Mouse (Mus musculus): ENCODE measurements at regions not wholly inside any gene's neighbourhood (a gene's known extent, or its start where the extent isn't known, plus 50 kb on each side); places are given as distances from the start of the nearest gene placed in this dataset.

DNA sequence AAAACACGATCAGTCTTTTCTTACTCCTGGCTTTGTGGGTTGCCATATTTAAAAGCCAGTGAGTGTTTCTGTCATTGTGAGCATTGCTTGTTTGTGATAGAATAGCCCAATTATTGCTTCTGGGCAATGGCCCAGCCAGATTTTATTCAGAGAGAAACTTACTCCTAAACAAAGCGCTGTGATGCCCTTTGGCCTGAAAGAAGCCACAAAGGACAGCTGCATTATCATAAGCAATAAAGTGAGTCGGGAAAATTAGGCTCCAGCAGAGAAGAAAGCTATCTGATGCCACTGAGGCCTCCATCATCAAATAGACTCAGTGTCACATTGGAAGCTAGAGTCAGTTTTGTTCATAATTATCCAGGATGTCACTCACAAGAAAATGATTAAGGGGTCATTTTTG lies 644.9 kb upstream of the Tle4 start:
- no peaks in the 10 kb centered on the region for H3K9me3 ChIP-seq
- 66% methylated on average over 3 of the region's 3 CpGs for WGBS
- H3K9ac ChIP-seq = no peak overlapping the region
- no peak for ATAC-seq (ENCODE audit: borderline replicate concordance, extremely low read depth, low FRiP score, low TSS enrichment)
- H3K36me3 ChIP-seq = no peaks in the 10 kb centered on the region
- H3K4me2 ChIP-seq = no peak overlapping the region
- H3K4me3 ChIP-seq = no peak overlapping the region
- H3K4me1 ChIP-seq = no peaks in the 10 kb centered on the region
- no peak overlapping the region for H3K27ac ChIP-seq
- H3K27me3 ChIP-seq = no peaks in the 10 kb centered on the region

DNA sequence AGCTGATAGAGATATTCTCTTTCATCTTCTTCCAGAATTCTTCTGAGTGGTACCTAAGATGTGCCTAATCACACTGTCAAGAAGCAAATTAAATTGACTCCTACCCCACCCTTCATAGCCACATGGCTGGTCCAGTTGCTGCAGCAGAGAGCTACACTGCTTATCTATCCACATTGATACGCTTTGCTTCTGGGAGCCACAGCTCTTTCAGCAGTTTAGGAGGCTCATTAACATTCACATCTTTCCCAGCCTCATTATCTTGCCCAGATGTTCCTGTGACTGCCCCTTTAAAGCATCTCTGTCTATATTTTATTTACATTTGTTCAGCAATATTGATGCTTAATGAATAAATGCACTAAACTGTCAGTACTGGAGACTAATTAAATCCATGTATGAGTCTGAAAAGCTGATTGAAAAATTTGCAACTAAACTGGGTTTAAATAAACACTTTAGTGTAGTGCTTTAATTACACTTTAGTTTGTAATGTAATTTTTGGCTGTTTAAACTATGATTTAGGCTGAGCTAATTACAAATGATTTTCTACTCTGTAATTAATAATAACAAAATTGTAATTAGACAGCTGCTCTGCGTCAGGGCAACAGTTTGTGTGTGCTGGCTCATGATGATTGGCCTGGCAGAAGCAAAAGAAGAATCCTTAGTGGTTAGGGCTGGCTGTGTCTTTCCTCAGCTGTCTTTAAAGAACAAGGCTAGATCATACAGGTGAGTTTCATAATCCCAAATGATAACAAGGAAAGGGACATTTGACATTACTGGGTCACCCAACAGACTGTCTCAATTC lies 632.5 kb upstream of the Tle4 start:
- H3K4me1 ChIP-seq = no peaks in the 10 kb centered on the region
- 59% methylated on average over 2 of the region's 2 CpGs for WGBS
- no peak overlapping the region for H3K4me3 ChIP-seq
- no peaks in the 10 kb centered on the region for H3K9me3 ChIP-seq
- no peaks in the 10 kb centered on the region for H3K36me3 ChIP-seq
- no peak overlapping the region for H3K4me2 ChIP-seq
- H3K27me3 ChIP-seq = no peaks in the 10 kb centered on the region
- no peak for ATAC-seq (ENCODE audit: borderline replicate concordance, extremely low read depth, low FRiP score, low TSS enrichment)
- H3K27ac ChIP-seq = no peak overlapping the region
- no peak overlapping the region for H3K9ac ChIP-seq

DNA sequence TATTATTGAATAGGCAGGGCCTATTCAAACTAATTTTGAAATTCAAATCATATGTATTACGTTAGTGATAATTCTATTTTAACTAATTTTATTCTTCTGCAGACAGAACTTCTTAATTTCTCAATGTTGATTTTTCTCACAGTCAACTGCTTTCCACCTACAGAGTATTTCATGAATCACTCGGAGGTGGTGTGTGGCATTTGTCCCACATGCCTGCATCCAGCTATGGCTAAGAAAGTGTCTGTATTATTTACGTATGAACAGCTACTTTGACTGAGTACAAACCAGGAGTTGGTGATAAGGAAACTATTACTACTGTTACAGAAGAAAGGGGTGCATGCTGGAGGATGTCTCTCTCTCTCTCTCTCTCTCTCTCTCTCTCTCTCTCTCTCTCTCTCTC lies 619.5 kb upstream of the Tle4 start:
- Histone ChIP-seq H3K9ac (no peak overlapping the region), H3K36me3 (no peaks in the 10 kb centered on the region), H3K4me1 (no peaks in the 10 kb centered on the region), H3K4me2 (no peak overlapping the region), H3K27ac (no peak overlapping the region), H3K27me3 (no peaks in the 10 kb centered on the region), H3K4me3 (no peak overlapping the region), H3K9me3 (no peaks in the 10 kb centered on the region)
- ATAC-seq (ENCODE audit: borderline replicate concordance, extremely low read depth, low FRiP score, low TSS enrichment) = no peak
- 65% methylated on average over 3 of the region's 3 CpGs for WGBS

DNA sequence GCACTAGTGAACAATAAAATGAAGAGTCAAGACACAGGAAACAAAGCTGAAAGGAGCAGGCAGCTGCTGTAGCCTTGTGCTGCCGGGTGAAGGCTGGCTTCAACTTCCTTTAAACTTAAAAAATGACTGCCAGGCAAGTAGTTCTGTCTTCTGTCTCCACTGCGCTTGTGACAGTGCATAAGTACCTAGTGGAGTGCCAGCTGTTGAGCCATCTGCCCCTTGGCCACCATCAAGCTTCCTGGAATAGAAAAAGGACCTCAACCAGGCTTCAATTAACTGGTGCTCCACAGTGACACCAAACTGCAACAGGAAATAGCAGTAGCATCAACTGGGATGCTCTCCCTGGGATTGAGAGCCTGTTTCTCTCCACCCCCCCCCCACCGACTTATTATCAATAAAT lies 616.8 kb upstream of the Tle4 start:
- H3K36me3 ChIP-seq = no peaks in the 10 kb centered on the region
- H3K9ac ChIP-seq = no peak overlapping the region
- H3K27me3 ChIP-seq = no peaks in the 10 kb centered on the region
- H3K4me3 ChIP-seq = no peak overlapping the region
- H3K4me2 ChIP-seq = no peak overlapping the region
- WGBS = 62% methylated on average over 3 of the region's 3 CpGs
- H3K9me3 ChIP-seq = no peaks in the 10 kb centered on the region
- no peak overlapping the region for H3K27ac ChIP-seq
- ATAC-seq (ENCODE audit: borderline replicate concordance, extremely low read depth, low FRiP score, low TSS enrichment) = no peak
- no peaks in the 10 kb centered on the region for H3K4me1 ChIP-seq

DNA sequence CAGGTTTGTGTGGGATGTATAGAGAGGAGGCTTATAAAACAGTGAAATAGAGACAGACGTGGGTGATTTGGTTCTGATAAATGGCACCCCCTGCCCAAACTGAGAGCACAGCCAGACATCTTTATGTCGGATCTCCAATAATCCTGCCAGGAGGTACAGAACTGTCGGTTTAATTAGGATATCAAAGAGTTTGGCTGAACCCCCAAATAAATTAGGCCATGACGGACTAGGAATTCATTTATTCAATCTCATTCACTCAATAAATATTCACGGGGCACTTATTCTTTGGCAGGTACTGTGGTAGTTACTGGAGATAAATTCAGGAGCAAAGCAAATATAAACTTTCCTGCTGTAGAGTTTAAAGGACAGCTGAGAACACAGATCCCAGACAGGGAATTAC lies 615.0 kb upstream of the Tle4 start:
- no peak overlapping the region for H3K4me2 ChIP-seq
- no peak overlapping the region for H3K9ac ChIP-seq
- no peak for ATAC-seq (ENCODE audit: borderline replicate concordance, extremely low read depth, low FRiP score, low TSS enrichment)
- no peak overlapping the region for H3K27ac ChIP-seq
- no peaks in the 10 kb centered on the region for H3K9me3 ChIP-seq
- WGBS = 42% methylated on average over 5 of the region's 5 CpGs
- H3K27me3 ChIP-seq = no peaks in the 10 kb centered on the region
- no peaks in the 10 kb centered on the region for H3K36me3 ChIP-seq
- no peak overlapping the region for H3K4me3 ChIP-seq
- no peaks in the 10 kb centered on the region for H3K4me1 ChIP-seq

DNA sequence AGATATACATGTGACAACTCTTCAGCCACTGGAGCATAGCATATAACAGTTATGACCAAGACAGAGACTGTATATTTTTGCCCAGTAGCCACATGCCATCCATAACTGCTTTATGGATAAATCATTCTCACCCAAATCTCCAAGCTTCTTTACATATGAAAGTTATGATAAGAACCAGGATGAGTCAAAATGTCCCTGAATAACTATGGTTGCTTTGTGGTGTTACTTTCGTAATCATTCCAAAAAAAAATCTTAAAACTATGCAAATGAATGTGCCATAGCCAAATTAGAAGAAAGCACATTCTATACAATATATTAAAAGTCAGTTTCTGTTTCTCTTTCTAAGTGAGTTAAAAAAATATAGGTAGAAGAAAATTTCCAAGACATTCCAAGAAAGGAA lies 605.2 kb upstream of the Tle4 start:
- ATAC-seq (ENCODE audit: borderline replicate concordance, extremely low read depth, low FRiP score, low TSS enrichment) = no peak
- Histone ChIP-seq H3K4me1 (no peaks in the 10 kb centered on the region), H3K27me3 (no peaks in the 10 kb centered on the region), H3K9ac (no peak overlapping the region), H3K4me3 (no peak overlapping the region), H3K4me2 (no peak overlapping the region), H3K27ac (no peak overlapping the region), H3K36me3 (no peaks in the 10 kb centered on the region), H3K9me3 (no peaks in the 10 kb centered on the region)
- WGBS = 83% methylated on average over 1 of the region's 1 CpGs

DNA sequence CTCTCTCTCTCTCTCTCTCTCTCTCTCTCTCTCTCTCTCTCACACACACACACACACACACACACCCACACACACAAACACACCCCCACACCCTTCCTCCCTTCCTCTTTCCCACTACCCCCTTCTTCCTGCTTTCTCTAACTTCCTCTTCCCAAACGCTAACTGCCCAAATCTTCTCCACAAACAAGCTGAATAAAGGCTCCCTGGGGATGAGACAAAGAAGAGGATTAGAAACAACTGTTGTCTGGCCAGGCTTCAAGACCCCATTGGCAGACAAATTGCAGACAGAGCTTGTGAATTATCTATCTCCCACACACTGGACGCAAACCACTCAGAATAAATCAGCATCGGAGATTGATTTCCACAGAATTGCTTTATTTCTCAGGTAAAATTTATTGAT lies 603.4 kb upstream of the Tle4 start:
- no peak overlapping the region for H3K9ac ChIP-seq
- no peaks in the 10 kb centered on the region for H3K36me3 ChIP-seq
- WGBS = 39% methylated on average over 3 of the region's 3 CpGs
- ATAC-seq (ENCODE audit: borderline replicate concordance, extremely low read depth, low FRiP score, low TSS enrichment) = no peak
- no peaks in the 10 kb centered on the region for H3K9me3 ChIP-seq
- H3K27me3 ChIP-seq = no peaks in the 10 kb centered on the region
- H3K4me3 ChIP-seq = no peak overlapping the region
- H3K4me2 ChIP-seq = no peak overlapping the region
- H3K27ac ChIP-seq = no peak overlapping the region
- H3K4me1 ChIP-seq = no peaks in the 10 kb centered on the region

DNA sequence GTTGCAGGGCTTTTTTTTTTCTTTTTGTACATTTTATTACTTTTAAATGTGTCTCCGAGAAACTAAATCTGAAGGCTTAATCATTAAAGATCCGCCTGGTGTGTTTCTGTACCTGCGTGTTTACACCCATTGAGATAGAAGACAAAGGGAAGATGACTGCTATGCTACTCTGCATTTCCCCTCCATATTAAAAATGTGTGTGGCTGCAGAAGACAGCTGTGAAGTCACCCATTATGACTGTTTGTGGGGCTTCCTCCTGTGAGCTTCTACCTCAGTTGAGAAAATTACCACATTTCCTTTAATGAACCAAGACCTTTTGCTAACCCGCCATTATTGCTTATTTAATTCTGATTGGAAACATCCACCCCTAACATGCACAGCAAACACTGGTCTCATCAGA lies 602.9 kb upstream of the Tle4 start:
- Histone ChIP-seq H3K4me3 (no peak overlapping the region), H3K4me2 (no peak overlapping the region), H3K9ac (no peak overlapping the region), H3K27me3 (no peaks in the 10 kb centered on the region), H3K27ac (no peak overlapping the region), H3K36me3 (no peaks in the 10 kb centered on the region), H3K9me3 (no peaks in the 10 kb centered on the region), H3K4me1 (no peaks in the 10 kb centered on the region)
- WGBS = 67% methylated on average over 4 of the region's 4 CpGs
- ATAC-seq (ENCODE audit: borderline replicate concordance, extremely low read depth, low FRiP score, low TSS enrichment) = no peak

DNA sequence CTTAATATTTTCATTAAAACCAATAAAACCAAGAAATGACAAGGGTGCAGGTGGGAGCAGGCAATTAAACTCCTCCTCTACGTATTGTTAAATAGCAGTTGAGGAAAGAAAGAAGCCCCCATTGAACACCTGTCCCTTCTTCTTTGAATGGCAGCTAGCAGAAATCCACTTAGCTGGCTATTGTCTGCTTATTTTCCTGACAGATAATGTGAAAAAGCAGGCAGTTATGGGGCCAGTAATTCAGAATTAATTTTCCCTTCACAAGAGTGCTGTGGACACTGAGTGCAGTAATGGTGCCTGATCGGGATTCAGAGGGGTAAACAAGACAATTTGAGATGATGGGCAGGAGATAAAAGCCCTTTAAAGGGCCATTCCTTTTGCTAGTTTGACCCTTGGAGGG lies 602.5 kb upstream of the Tle4 start:
- WGBS = 55% methylated on average over 2 of the region's 2 CpGs
- no peak for ATAC-seq (ENCODE audit: borderline replicate concordance, extremely low read depth, low FRiP score, low TSS enrichment)

DNA sequence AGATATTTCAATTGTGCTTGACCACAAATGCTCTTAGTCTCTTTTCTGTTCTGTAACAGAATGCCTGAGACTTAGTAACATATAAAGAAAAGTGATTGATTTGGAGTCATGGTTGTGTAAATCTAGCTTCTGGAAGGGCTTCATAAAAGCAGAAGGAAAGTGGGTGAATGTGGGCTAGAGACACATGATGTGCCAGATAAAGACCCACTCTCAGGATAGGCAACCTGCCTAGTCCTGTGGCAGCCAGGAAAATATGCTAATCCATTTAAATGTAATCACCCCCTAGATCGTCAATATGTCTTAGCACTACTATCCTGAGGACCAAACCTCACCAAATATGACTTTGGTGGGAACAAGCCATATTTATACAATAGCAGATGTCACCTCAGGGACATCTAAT lies 601.8 kb upstream of the Tle4 start:
- no peak overlapping the region for H3K9ac ChIP-seq
- no peak overlapping the region for H3K4me2 ChIP-seq
- no peaks in the 10 kb centered on the region for H3K27me3 ChIP-seq
- no peak overlapping the region for H3K4me3 ChIP-seq
- no peaks in the 10 kb centered on the region for H3K36me3 ChIP-seq
- H3K9me3 ChIP-seq = no peaks in the 10 kb centered on the region
- WGBS = 79% methylated on average over 1 of the region's 1 CpGs
- H3K4me1 ChIP-seq = no peaks in the 10 kb centered on the region
- H3K27ac ChIP-seq = no peak overlapping the region
- ATAC-seq (ENCODE audit: borderline replicate concordance, extremely low read depth, low FRiP score, low TSS enrichment) = no peak

More for the DNA sequence above, 602.5 kb upstream of the Tle4 start:
- Histone ChIP-seq H3K27ac (no peak overlapping the region), H3K4me1 (no peaks in the 10 kb centered on the region), H3K27me3 (no peaks in the 10 kb centered on the region), H3K9ac (no peak overlapping the region), H3K36me3 (no peaks in the 10 kb centered on the region), H3K4me2 (no peak overlapping the region), H3K4me3 (no peak overlapping the region), H3K9me3 (no peaks in the 10 kb centered on the region)

DNA sequence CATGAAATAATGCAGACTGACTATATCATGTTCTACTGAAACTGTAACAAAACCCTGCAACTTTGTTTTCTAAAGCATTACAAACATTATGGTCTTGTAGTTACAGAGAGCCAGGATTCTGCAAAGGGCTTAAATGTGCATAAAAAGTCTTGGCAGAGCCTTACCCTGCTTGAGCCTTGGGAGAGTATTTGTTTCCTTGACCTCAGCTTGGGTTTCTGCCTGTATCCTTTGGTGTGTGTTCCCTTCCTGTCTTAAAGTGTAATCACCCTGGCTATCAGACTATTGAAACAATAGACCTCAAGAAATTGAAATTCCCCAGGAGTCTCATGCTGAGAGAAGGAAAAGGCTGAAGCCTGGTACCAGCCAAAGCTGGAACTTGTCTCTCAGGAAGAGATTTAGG lies 577.4 kb upstream of the Tle4 start:
- no peak overlapping the region for H3K9ac ChIP-seq
- no peak for ATAC-seq (ENCODE audit: borderline replicate concordance, extremely low read depth, low FRiP score, low TSS enrichment)
- no peak overlapping the region for H3K4me2 ChIP-seq
- H3K36me3 ChIP-seq = no peaks in the 10 kb centered on the region
- H3K4me3 ChIP-seq = no peak overlapping the region
- H3K27ac ChIP-seq = no peak overlapping the region
- no peaks in the 10 kb centered on the region for H3K27me3 ChIP-seq
- no peaks in the 10 kb centered on the region for H3K9me3 ChIP-seq
- H3K4me1 ChIP-seq = no peaks in the 10 kb centered on the region

DNA sequence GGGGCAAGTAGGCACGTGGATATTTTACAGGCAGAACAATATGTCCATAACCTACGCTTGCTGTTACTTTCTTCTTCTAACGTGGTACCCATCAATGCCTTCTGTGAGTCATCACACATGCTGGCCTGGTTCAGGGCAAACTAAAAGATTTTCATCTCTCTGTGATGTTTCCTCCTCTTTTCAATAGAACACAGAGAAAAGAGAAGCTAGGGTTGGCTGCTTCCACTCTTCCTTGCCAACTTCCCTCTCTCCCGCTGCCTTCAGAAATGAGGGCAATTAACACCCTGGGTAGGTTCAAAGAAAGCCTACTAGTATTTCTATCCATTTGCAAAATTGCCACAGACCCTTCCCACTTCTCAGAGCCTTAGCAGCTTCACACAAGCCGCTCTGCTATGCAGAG lies 575.5 kb upstream of the Tle4 start:
- no peak overlapping the region for H3K4me2 ChIP-seq
- WGBS = 37% methylated on average over 5 of the region's 5 CpGs

DNA sequence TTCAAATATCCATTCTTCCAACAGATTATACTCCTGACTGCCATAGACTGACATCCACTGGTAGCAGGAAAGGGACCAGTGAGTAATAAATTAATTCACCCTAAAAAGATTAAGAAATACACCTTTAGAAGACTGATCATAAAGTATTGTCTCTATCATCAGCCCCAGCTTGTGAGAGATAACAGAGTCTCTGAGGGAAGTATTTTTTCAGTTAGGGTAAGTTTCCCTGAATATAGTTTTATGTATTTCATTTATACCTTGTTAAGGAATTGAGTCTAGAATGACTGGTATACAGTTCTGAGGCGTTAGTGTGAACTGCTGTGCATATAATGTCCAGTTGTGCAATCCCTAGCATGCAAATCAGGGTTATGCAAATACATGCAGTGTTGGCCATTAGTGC lies 569.3 kb upstream of the Tle4 start:
- no peaks in the 10 kb centered on the region for H3K9me3 ChIP-seq
- H3K27me3 ChIP-seq = no peaks in the 10 kb centered on the region
- no peak for ATAC-seq (ENCODE audit: borderline replicate concordance, extremely low read depth, low FRiP score, low TSS enrichment)
- 71% methylated on average over 1 of the region's 1 CpGs for WGBS
- no peak overlapping the region for H3K4me3 ChIP-seq
- no peak overlapping the region for H3K9ac ChIP-seq
- H3K27ac ChIP-seq = no peak overlapping the region
- no peaks in the 10 kb centered on the region for H3K4me1 ChIP-seq
- H3K36me3 ChIP-seq = no peaks in the 10 kb centered on the region
- no peak overlapping the region for H3K4me2 ChIP-seq

More for the DNA sequence above, 575.5 kb upstream of the Tle4 start:
- Histone ChIP-seq H3K4me3 (no peak overlapping the region), H3K27ac (no peak overlapping the region), H3K9me3 (no peaks in the 10 kb centered on the region), H3K9ac (no peak overlapping the region), H3K4me1 (no peaks in the 10 kb centered on the region), H3K27me3 (no peaks in the 10 kb centered on the region), H3K36me3 (no peaks in the 10 kb centered on the region)
- no peak for ATAC-seq (ENCODE audit: borderline replicate concordance, extremely low read depth, low FRiP score, low TSS enrichment)
